Mouse (Mus musculus) liver, postnatal 0 days (tissue): ENCODE results near the gene Ttc25. TPM values are rescaled to one million over a fixed set of nuclear protein-coding genes. Genes with fewer than 3 reads are reported as not detected.
A peak's percentile ranks its signal among the peaks of the same experiment; 100 is the strongest.

Experiments used
- ATAC-seq: fragments of 200-750 bp; cut with Nextera tagmentation; 2 replicates; pipeline ENCODE4 v1.8.0; 2017; ENCODE audit warnings: mild to moderate bottlenecking, moderate library complexity
- DNase-seq: peaks from one replicate; pipeline ENCODE4 v3.0.0-alpha.2; 2016
- H3K27ac ChIP-seq: fragments of 300-500 bp; sonication (generic); 2 replicates; pipeline ENCODE4 v1.5.1; 2014; ENCODE audit warnings: antibody characterized with exemption, moderate library complexity, mild to moderate bottlenecking, low read depth
- H3K27me3 ChIP-seq: fragments of 300-500 bp; sonication (generic); 2 replicates; pipeline ENCODE4 v1.6.1; 2014; ENCODE audit warnings: low read length, control low read depth, mixed read lengths; ENCODE audit not compliant: insufficient read depth
- H3K36me3 ChIP-seq: fragments of 300-500 bp; sonication (generic); replicated peaks from 2 replicates; pipeline ENCODE4 v1.6.1; 2014; ENCODE audit warnings: mild to moderate bottlenecking, control low read depth, low read length, moderate library complexity, mixed read lengths; ENCODE audit not compliant: insufficient read depth
- H3K4me1 ChIP-seq: fragments of 300-500 bp; sonication (generic); 2 replicates; pipeline ENCODE4 v1.6.1; 2014; ENCODE audit warnings: antibody characterized with exemption, mild to moderate bottlenecking, control low read depth; ENCODE audit not compliant: insufficient read depth
- H3K4me2 ChIP-seq: fragments of 300-500 bp; sonication (generic); 2 replicates; pipeline ENCODE4 v1.6.1; 2014; ENCODE audit warnings: low read depth, mild to moderate bottlenecking, low read length, moderate library complexity, mixed read lengths
- H3K4me3 ChIP-seq: fragments of 300-500 bp; sonication (generic); 2 replicates; pipeline ENCODE4 v1.5.1; 2014; ENCODE audit warnings: low read depth, low read length
- H3K9ac ChIP-seq: fragments of 300-500 bp; sonication (generic); replicated peaks from 2 replicates; pipeline ENCODE4 v1.6.1; 2014; ENCODE audit warnings: mild to moderate bottlenecking, moderate library complexity
- H3K9me3 ChIP-seq: fragments of 300-500 bp; sonication (generic); 2 replicates; pipeline ENCODE4 v1.6.1; 2016; ENCODE audit warnings: mild to moderate bottlenecking, control low read depth, low read length, mixed read lengths
- CTCF ChIP-seq: sonication (generic); IDR thresholded peaks from 2 replicates; pipeline ENCODE4 v1.5.1; 2016; ENCODE audit warnings: antibody characterized with exemption, low read depth
- EP300 ChIP-seq: IDR thresholded peaks from 2 replicates; pipeline ENCODE4 v1.6.1; 2016; ENCODE audit warnings: antibody characterized with exemption, low read depth, mild to moderate bottlenecking
- WGBS: fragments of 180-500 bp; shearing (Covaris S2); extraction: QIAGEN DNeasy Blood & Tissue Kit; methylation state at CpG from one replicate; pipeline ENCODE4 v1.1.7; 2014; ENCODE audit not compliant: insufficient replicate concordance; 5-methylcytosine and 5-hydroxymethylcytosine counted together
- polyA plus RNA-seq: library from polyadenylated mRNA; unstranded; fragments of >200 nt; fragmentation: Nextera tagmentation; extraction: Ambion mirVana; gene quantifications from 2 replicates; pipeline ENCODE4 v1.2.1, GENCODE M21; 2015

Ttc25 gene
- polyA plus RNA-seq, 1 experiment from 2014 or later = 0.22 TPM

DNA sequence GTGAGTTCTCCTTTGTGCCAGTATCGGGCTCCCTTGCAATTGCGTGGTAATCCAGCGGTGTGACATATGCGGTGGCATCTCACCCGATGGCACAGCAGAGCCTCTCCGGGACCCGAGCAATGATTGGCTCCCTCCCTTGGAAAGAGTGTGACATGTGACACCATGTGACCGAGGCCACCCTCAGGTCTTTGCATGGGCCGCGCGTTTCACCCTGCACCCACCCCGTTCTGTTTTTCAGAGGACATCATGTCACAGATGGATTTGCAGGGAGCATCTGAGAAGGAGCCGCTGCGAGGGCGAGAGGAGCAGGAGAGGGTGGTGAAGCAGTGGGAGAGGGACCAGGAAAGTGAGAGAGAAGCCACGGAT is 25.8 kb downstream of the Ttc25 start:
- Histone ChIP-seq H3K9me3 (no peaks in the 10 kb centered on the region), H3K4me2 (peak overlapping the region; percentile 64), H3K9ac (no peak overlapping the region), H3K36me3 (no peaks in the 10 kb centered on the region), H3K27me3 (no peaks in the 10 kb centered on the region), H3K4me3 (peak overlapping the region; percentile 3; the same call in 1 of the 2 replicates), H3K27ac (no peak overlapping the region), H3K4me1 (peaks cover 17% of the 10 kb centered on the region)
- ATAC-seq (no peak), DNase-seq (no peak)
- no peak for TF ChIP-seq CTCF
- TF ChIP-seq EP300 = no peak
- 10% methylated on average over 16 of the region's 16 CpGs for WGBS

DNA sequence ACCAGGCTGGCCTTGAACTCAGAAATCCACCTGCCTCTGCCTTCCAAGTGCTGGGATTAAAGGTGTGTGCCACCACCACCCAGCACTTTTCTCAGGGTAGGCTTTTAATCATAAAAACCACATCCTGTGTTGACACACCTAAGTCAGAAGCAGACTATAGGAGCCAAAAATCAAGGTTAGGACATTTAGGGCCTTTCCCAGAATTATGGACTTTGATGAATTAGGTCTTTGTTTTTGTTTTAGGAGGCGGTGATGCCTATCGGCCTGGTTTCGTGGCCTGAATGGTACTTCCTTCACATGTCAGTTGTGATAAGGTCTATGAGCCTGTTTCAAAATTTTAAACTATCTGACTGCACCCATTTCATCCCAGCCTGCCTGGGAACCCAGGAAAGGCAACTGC is 28.8 kb downstream of the Ttc25 start:
- Histone ChIP-seq H3K4me1 (peaks cover 19% of the 10 kb centered on the region), H3K27me3 (no peaks in the 10 kb centered on the region), H3K9me3 (no peaks in the 10 kb centered on the region), H3K4me2 (peak overlapping the region; percentile 81), H3K27ac (peak overlapping the region; percentile 75; the same call in 1 of the 2 replicates), H3K9ac (peak overlapping the region; percentile 63), H3K4me3 (peak overlapping the region; percentile 74), H3K36me3 (peaks cover under 1% of the 10 kb centered on the region; the same call in 1 of the 2 replicates)
- ATAC-seq = no peak
- 58% methylated on average over 3 of the region's 3 CpGs for WGBS
- DNase-seq = no peak
- TF ChIP-seq CTCF (no peak), EP300 (no peak)

DNA sequence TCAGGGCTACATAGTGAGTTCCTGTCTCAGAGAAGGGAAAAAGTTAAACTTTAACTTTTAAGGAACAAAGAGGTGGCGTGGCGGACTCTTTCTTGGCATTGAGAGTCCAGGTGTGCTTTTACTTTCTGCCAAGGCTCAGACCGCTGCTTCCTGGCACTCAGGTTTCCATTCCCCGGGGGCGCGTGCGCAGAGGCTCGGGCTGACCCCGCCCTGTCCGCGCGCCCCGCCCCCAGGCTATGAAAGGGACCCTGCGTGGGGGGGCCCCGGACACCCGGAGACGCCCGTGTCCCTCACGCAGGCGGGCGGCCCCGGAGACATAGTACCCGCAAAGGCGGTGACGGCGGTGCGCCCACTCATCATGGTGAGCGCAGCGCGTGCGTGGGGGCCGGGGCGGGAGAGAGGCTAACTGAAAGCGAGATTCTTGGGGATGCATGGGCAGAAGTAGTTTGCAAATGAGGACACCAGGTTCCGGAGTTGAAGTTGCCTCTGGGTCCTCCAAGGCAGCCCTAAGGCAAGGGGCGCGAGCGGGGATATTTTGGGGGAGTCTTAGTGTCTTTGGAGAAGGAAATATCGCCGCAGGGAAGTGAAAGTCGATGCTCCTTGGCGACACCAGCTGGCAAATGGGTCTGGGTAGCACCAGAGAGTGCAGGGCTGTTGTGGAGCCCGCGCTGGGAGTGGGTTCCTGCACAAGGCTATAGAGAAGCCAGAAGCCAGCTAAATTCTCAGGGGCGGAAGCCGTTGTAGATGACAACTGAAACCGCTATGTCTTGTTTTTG is 29.5 kb downstream of the Ttc25 start, which contains the start of gene Cnp:
Gene Cnp (plus strand): TSS at position 197 of the 776 bp plus-strand sequence.
- H3K36me3 ChIP-seq = peaks cover 7% of the 10 kb centered on the region
- H3K9ac ChIP-seq = peak within 1 kb of the TSS; percentile 63
- ATAC-seq (peak; percentile 70), DNase-seq (peak; percentile 84)
- H3K27ac ChIP-seq = peak within 1 kb of the TSS; percentile 75
- whole genome bisulfite sequencing = under 1% methylated on average over 47 of the region's 47 CpGs
- peak within 1 kb of the TSS; percentile 74 for H3K4me3 ChIP-seq
- TF ChIP-seq CTCF = no peak; the same call in 1 of the 2 replicates
- no peak for TF ChIP-seq EP300
- peaks cover 19% of the 10 kb centered on the region for H3K4me1 ChIP-seq
- H3K27me3 ChIP-seq = no peaks in the 10 kb centered on the region
- peak within 1 kb of the TSS; percentile 81 for H3K4me2 ChIP-seq
- no peaks in the 10 kb centered on the region for H3K9me3 ChIP-seq

DNA sequence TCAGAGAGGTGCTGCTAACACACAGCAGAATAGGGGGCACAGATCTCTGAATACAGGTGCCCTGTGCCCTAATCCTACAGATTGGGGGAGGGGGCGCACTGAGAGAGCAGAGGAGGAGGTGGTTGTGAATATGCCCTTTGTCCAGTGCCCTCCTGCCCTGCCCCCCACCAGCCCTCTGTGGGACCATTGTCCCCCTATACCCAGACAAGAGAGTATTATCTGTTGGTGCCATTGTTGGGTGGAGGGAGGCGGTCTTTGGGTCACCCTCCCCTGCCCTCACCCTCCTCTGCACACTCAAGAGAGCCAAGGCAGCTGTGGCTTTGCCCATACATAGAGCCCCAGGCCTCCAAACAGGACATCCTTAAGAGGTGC is 30.1 kb downstream of the Ttc25 start:
- H3K4me3 ChIP-seq = peak overlapping the region; percentile 74
- peak overlapping the region; percentile 63 for H3K9ac ChIP-seq
- no peak for DNase-seq
- H3K4me1 ChIP-seq = peaks cover 19% of the 10 kb centered on the region
- H3K36me3 ChIP-seq = peaks cover 7% of the 10 kb centered on the region
- peak overlapping the region; percentile 75 for H3K27ac ChIP-seq
- TF ChIP-seq CTCF (no peak), EP300 (no peak)
- peak; percentile 4; the same call in 1 of the 2 replicates for ATAC-seq
- peak overlapping the region; percentile 81 for H3K4me2 ChIP-seq
- H3K9me3 ChIP-seq = no peaks in the 10 kb centered on the region
- WGBS = 32% methylated on average over 2 of the region's 2 CpGs
- H3K27me3 ChIP-seq = no peaks in the 10 kb centered on the region

DNA sequence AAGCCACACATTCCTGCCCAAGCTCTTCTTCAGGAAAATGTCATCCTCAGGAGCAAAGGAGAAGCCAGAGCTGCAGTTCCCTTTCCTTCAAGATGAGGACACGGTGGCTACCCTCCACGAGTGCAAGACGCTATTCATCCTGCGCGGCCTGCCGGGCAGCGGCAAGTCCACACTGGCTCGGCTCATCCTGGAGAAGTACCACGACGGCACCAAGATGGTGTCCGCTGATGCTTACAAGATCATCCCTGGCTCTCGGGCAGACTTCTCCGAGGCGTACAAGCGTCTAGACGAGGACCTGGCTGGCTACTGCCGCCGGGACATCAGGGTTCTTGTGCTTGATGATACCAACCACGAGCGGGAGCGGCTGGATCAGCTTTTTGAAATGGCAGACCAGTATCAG is 30.8 kb downstream of the Ttc25 start:
- no peak for ATAC-seq
- H3K4me2 ChIP-seq = peak overlapping the region; percentile 81
- H3K4me3 ChIP-seq = no peak overlapping the region

DNA sequence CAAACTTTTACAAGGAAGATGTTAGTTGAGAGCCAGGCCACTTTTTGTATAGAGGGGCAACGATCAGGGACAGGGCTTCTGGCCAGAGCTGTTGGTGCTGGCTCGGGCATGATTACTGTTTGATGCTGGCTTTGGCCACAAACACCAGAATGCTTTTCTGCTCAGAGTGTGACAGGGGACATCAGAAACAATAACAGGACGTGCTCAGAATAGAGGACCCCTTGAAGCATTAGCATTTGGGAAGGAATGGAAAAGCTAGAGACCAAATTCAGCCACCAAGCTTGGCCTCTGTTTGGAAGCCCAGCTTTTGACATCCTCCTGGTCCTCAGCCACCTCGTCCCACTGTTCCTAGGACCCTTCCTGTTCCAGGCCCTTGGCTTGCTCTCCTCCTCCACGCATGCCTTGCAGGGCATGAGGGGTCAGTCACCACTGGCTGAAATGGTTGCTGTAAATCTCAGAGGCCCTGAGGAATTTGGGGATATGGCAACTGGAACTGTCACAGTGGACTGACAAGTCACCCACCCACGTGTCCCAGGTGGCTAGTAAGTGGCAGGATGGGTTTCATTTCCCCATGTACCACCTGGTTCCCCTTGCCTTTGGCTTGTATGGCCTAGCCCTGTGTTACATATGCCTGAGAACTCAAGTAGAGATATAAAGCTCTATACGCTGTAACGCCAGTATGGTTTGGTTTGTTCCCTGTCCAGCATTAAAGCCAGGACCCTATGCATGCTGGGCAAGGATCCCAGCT is 32.6 kb downstream of the Ttc25 start:
- Histone ChIP-seq H3K4me1 (peaks cover 7% of the 10 kb centered on the region; the same call in 1 of the 2 replicates), H3K9me3 (no peaks in the 10 kb centered on the region), H3K27ac (no peak overlapping the region), H3K27me3 (no peaks in the 10 kb centered on the region), H3K4me3 (no peak overlapping the region), H3K9ac (no peak overlapping the region), H3K36me3 (peaks cover 27% of the 10 kb centered on the region), H3K4me2 (peak overlapping the region; percentile 81; the same call in 1 of the 2 replicates)
- ATAC-seq = no peak
- TF ChIP-seq EP300 = no peak
- no peak for TF ChIP-seq CTCF
- no peak for DNase-seq
- WGBS = 73% methylated on average over 8 of the region's 8 CpGs

More for the DNA sequence above, 30.8 kb downstream of the Ttc25 start:
- Histone ChIP-seq H3K9ac (no peak overlapping the region), H3K36me3 (peaks cover 12% of the 10 kb centered on the region), H3K27me3 (no peaks in the 10 kb centered on the region), H3K27ac (no peak overlapping the region), H3K4me1 (peaks cover 11% of the 10 kb centered on the region), H3K9me3 (no peaks in the 10 kb centered on the region)
- no peak for TF ChIP-seq CTCF
- no peak for TF ChIP-seq EP300
- 76% methylated on average over 21 of the region's 21 CpGs for WGBS
- no peak for DNase-seq
